Mouse (Mus musculus): Measurements from ENCODE around the gene Gm43552. TPM values are rescaled to one million over a fixed set of nuclear protein-coding genes. Genes with fewer than 3 reads are reported as not detected.
A peak's percentile ranks its signal among the peaks of the same experiment; 100 is the strongest.

Gm43552 gene
- polyA plus RNA-seq, 1 experiment from 2014 or later = not detected

DNA sequence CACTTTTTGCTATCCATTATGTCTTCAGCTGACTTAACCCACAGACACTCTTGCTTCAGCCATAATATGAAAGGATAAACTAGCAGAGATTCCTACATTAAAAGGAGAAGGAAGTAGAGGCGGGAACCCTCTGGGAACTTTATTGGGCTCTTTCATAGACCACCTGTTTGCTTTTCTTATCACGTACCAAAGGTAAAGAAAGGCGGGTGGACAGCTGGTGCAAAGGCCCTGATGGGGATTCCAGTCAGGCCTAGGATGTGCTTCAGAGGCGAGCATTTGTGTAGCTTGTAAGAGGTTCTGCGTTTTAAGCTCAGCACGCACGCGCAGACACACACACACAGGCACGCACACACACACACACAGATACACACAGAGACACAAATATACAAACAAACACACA lies 8.8 kb upstream of the Gm43552 start:
- no peaks in the 10 kb centered on the region for H3K4me1 ChIP-seq (ENCODE audit: insufficient read depth, low read depth, low read length)
- no peaks in the 10 kb centered on the region for H3K9me3 ChIP-seq (ENCODE audit: low read length)
- TF ChIP-seq CTCF (IDR thresholded peaks at IDR 0.05) = no peak
- TF ChIP-seq EP300 (IDR thresholded peaks at IDR 0.05) = no peak
- no peaks in the 10 kb centered on the region for H3K27me3 ChIP-seq (replicated peaks; ENCODE audit: insufficient read depth, low read length)
- DNase-seq (ENCODE audit: low spot score) (no peak), ATAC-seq (no peak)
- no peak overlapping the region for H3K9ac ChIP-seq (replicated peaks; ENCODE audit: low read depth)
- H3K36me3 ChIP-seq (ENCODE audit: insufficient read depth, low read length) = no peaks in the 10 kb centered on the region
- H3K27ac ChIP-seq (ENCODE audit: low read length) = no peak overlapping the region
- no peak overlapping the region for H3K4me3 ChIP-seq (ENCODE audit: low read depth, low read length)
- WGBS = 64% methylated on average over 9 of the region's 9 CpGs
- no peak overlapping the region for H3K4me2 ChIP-seq (replicated peaks; ENCODE audit: low read depth, low read length)

DNA sequence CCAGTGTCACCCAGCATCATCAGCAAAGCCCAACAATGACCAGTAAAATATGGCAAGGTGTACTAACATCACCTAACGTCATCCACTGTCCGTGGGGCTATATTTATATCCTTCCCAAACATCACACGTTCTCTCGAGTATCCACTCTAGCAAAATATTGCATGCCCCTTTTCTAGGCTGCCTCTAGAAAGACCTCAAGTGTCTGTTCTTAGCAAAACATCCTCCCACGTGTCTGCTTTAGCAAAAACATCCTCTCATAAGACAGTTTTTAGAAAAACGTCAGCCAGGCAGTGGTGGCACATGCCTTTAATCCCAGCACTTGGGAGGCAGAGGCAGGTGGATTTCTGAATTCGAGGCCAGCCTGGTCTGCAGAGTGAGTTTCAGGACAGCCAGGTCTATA lies 7.6 kb upstream of the Gm43552 start:
- no peak for TF ChIP-seq CTCF (IDR thresholded peaks at IDR 0.05)
- no peak for TF ChIP-seq EP300 (IDR thresholded peaks at IDR 0.05)
- no peaks in the 10 kb centered on the region for H3K4me1 ChIP-seq (ENCODE audit: insufficient read depth, low read depth, low read length)
- no peak overlapping the region for H3K4me2 ChIP-seq (replicated peaks; ENCODE audit: low read depth, low read length)
- H3K9me3 ChIP-seq (ENCODE audit: low read length) = no peaks in the 10 kb centered on the region
- H3K9ac ChIP-seq (replicated peaks; ENCODE audit: low read depth) = no peak overlapping the region
- 74% methylated on average over 7 of the region's 7 CpGs for WGBS
- no peaks in the 10 kb centered on the region for H3K36me3 ChIP-seq (ENCODE audit: insufficient read depth, low read length)
- no peak overlapping the region for H3K27ac ChIP-seq (ENCODE audit: low read length)
- H3K4me3 ChIP-seq (ENCODE audit: low read depth, low read length) = no peak overlapping the region
- no peaks in the 10 kb centered on the region for H3K27me3 ChIP-seq (replicated peaks; ENCODE audit: insufficient read depth, low read length)
- ATAC-seq (no peak), DNase-seq (ENCODE audit: low spot score) (no peak)

DNA sequence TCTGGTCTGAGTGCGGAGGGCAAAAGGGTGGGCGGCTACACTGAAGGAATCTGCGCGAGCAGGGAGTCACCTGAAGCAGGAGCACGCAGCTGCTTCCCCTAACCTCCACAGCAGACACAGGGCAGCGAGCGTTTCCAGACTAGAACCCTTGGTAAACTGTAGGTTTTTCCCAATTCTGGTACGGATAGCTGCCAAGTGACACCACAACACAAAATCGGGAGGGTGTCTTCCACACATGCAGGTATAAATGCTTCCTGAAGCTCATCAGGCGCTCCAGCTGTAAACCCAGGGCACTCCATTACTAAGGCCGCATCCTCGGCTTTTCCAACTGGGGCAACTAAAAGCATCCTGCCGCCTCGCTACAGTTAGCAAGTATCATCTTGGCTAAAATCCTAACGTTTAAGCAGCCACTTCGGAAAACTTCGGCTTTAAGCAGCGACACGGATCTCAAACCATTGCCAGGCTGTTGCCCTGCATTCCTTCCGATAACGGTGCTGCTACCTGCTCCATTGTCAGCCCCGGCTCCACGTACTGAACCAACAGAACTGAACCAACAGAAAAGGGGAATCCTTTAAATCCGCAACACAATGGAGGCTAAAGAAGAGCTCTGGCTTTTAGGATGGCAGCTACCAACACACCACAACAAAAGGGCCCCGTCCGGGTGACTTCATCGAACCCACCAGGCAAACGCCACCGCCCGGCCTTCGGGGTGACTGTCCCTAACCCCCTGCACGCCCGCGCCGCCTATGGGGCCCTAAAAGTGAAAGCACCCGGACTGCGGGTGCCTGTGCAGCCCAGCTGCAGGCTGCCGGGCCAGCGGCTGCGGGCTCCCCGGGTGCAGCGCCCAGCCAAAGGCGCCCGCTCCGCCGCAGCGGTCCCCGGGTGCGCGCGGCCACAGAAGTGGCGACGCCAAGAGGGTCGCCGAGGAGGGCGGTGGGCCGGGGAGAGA lies 592 bp downstream of the Gm43552 start:
- peak; percentile 85 for DNase-seq (ENCODE audit: low spot score)
- ATAC-seq = peak; percentile 84
- under 1% methylated on average over 42 of the region's 57 CpGs for WGBS
- Histone ChIP-seq H3K4me3 (ENCODE audit: low read depth, low read length) (peak overlapping the region; percentile 86), H3K9me3 (ENCODE audit: low read length) (no peaks in the 10 kb centered on the region), H3K27me3 (replicated peaks; ENCODE audit: insufficient read depth, low read length) (no peaks in the 10 kb centered on the region), H3K4me1 (ENCODE audit: insufficient read depth, low read depth, low read length) (peaks cover 21% of the 10 kb centered on the region; the same call in 1 of the 2 replicates), H3K36me3 (ENCODE audit: insufficient read depth, low read length) (peaks cover 9% of the 10 kb centered on the region; the same call in 1 of the 2 replicates), H3K27ac (ENCODE audit: low read length) (peak overlapping the region; percentile 99), H3K4me2 (replicated peaks; ENCODE audit: low read depth, low read length) (peak overlapping the region; percentile 81), H3K9ac (replicated peaks; ENCODE audit: low read depth) (peak overlapping the region; percentile 94)
- TF ChIP-seq CTCF (IDR thresholded peaks at IDR 0.05) = peak; percentile 61
- no peak for TF ChIP-seq EP300 (IDR thresholded peaks at IDR 0.05)

DNA sequence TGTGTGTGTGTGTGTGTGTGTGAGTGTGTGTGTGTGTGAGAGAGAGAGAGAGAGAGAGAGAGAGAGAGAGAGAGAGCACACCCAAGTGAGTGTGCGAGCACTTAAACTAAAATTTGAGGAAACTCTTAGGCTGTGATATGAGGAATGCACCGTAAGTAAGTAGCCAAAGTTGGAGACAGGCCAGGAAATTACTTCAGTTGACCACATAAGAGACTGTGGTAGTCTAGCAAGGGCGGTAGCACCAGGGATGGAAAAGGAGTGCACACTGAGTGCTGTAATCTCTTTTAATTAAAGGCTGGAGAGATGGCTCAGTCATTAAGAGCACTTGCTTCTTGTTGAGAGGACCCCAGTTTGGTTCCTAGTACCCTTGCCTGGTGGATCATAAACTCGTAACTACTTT lies 2.8 kb downstream of the Gm43552 start:
- Histone ChIP-seq H3K36me3 (ENCODE audit: insufficient read depth, low read length) (peaks cover 9% of the 10 kb centered on the region; the same call in 1 of the 2 replicates), H3K9ac (replicated peaks; ENCODE audit: low read depth) (no peak overlapping the region), H3K4me1 (ENCODE audit: insufficient read depth, low read depth, low read length) (peaks cover 21% of the 10 kb centered on the region; the same call in 1 of the 2 replicates), H3K4me3 (ENCODE audit: low read depth, low read length) (no peak overlapping the region), H3K27me3 (replicated peaks; ENCODE audit: insufficient read depth, low read length) (no peaks in the 10 kb centered on the region), H3K4me2 (replicated peaks; ENCODE audit: low read depth, low read length) (no peak overlapping the region), H3K9me3 (ENCODE audit: low read length) (no peaks in the 10 kb centered on the region), H3K27ac (ENCODE audit: low read length) (no peak overlapping the region)
- WGBS = 37% methylated on average over 4 of the region's 4 CpGs
- ATAC-seq = no peak
- DNase-seq (ENCODE audit: low spot score) = peak; percentile 91
- TF ChIP-seq EP300 (IDR thresholded peaks at IDR 0.05) (0 out of 2 replicates have a peak, but pooled peaks have one; percentile 10), CTCF (IDR thresholded peaks at IDR 0.05) (no peak)

DNA sequence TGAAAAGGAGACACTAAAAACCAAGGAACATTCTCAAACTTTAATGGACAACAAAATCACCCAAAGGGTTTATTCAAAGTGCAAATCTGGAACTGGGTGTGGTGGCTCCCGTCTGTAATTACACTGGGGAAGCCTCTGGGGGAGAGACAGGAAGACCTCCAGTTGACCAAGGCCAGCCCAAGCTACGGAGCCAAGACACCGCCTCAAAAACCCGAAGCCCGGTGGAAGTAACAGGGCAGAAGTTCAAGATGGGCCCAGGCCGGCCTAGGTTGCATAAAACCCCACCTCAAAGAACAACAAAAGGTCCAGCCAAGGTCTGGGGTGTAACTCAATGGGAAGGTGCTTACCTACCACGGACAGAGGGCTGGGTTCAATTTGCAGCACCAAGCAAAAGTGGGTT lies 3.9 kb downstream of the Gm43552 start:
- no peaks in the 10 kb centered on the region for H3K27me3 ChIP-seq (replicated peaks; ENCODE audit: insufficient read depth, low read length)
- no peak for TF ChIP-seq EP300 (IDR thresholded peaks at IDR 0.05)
- TF ChIP-seq CTCF (IDR thresholded peaks at IDR 0.05) = no peak
- H3K9me3 ChIP-seq (ENCODE audit: low read length) = no peaks in the 10 kb centered on the region
- DNase-seq (ENCODE audit: low spot score) = no peak
- H3K36me3 ChIP-seq (ENCODE audit: insufficient read depth, low read length) = peaks cover 9% of the 10 kb centered on the region; the same call in 1 of the 2 replicates
- peaks cover 21% of the 10 kb centered on the region; the same call in 1 of the 2 replicates for H3K4me1 ChIP-seq (ENCODE audit: insufficient read depth, low read depth, low read length)
- H3K4me2 ChIP-seq (replicated peaks; ENCODE audit: low read depth, low read length) = no peak overlapping the region
- H3K9ac ChIP-seq (replicated peaks; ENCODE audit: low read depth) = no peak overlapping the region
- no peak overlapping the region for H3K27ac ChIP-seq (ENCODE audit: low read length)
- 70% methylated on average over 7 of the region's 7 CpGs for WGBS
- ATAC-seq = no peak
- H3K4me3 ChIP-seq (ENCODE audit: low read depth, low read length) = no peak overlapping the region

DNA sequence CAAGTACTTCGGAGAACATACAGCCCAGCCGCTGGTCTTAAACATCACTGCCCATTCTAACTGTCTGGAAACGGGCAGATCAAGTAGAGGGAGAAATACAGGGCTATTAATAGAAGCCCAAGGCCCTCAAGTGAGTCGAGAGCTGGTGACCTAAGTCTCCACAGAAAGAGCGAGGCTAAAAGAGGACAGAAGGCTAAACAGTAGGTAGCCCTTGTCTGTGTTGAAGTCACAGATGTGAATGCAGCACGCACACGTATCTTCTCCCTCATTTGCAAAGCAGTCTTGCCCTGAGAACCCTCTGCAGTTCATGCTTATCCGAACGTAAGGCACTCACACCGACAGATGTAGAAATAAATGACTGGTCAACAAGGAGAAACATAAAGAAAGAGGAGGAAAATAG lies 5.3 kb downstream of the Gm43552 start:
- 70% methylated on average over 10 of the region's 10 CpGs for WGBS
- Histone ChIP-seq H3K36me3 (ENCODE audit: insufficient read depth, low read length) (peaks cover 9% of the 10 kb centered on the region; the same call in 1 of the 2 replicates), H3K4me2 (replicated peaks; ENCODE audit: low read depth, low read length) (no peak overlapping the region), H3K4me3 (ENCODE audit: low read depth, low read length) (no peak overlapping the region), H3K9ac (replicated peaks; ENCODE audit: low read depth) (no peak overlapping the region), H3K27ac (ENCODE audit: low read length) (no peak overlapping the region), H3K27me3 (replicated peaks; ENCODE audit: insufficient read depth, low read length) (no peaks in the 10 kb centered on the region), H3K9me3 (ENCODE audit: low read length) (no peaks in the 10 kb centered on the region), H3K4me1 (ENCODE audit: insufficient read depth, low read depth, low read length) (peaks cover 21% of the 10 kb centered on the region; the same call in 1 of the 2 replicates)
- DNase-seq (ENCODE audit: low spot score) = peak; percentile 50
- TF ChIP-seq CTCF (IDR thresholded peaks at IDR 0.05) (no peak), EP300 (IDR thresholded peaks at IDR 0.05) (no peak)
- no peak for ATAC-seq
